Mouse (Mus musculus) forebrain, embryonic 11.5 days (tissue): ENCODE measurements around the gene Cep250. TPM values are rescaled to one million over a fixed set of nuclear protein-coding genes. Genes with fewer than 3 reads are reported as not detected.

Source experiments
- ATAC-seq: fragments of 200-750 bp; cut with Nextera tagmentation; replicated peaks from 2 replicates; pipeline ENCODE4 v1.8.0; 2017; ENCODE audit warnings: moderate TSS enrichment; ENCODE audit not compliant: low FRiP score
- DNase-seq: peaks from one replicate; pipeline ENCODE4 v3.0.0-alpha.2; 2017; ENCODE audit warnings: low spot score
- H3K27ac ChIP-seq: fragments of 300-500 bp; sonication (generic); 2 replicates; pipeline ENCODE4 v1.5.1; 2014; ENCODE audit warnings: low read depth, low read length
- H3K27me3 ChIP-seq: fragments of 300-500 bp; sonication (generic); 2 replicates; pipeline ENCODE4 v1.6.1; 2014; ENCODE audit warnings: mild to moderate bottlenecking, low read length, mixed read lengths; ENCODE audit not compliant: control insufficient read depth, insufficient read depth
- H3K36me3 ChIP-seq: fragments of 300-500 bp; sonication (generic); 2 replicates; pipeline ENCODE4 v1.6.1; 2014; ENCODE audit warnings: mild to moderate bottlenecking, low read length, moderate library complexity, mixed read lengths; ENCODE audit not compliant: control insufficient read depth, insufficient read depth
- H3K4me1 ChIP-seq: fragments of 300-500 bp; sonication (generic); replicated peaks from 2 replicates; pipeline ENCODE4 v1.6.1; 2014; ENCODE audit warnings: low read length, mixed read lengths; ENCODE audit not compliant: control insufficient read depth, insufficient read depth
- H3K4me2 ChIP-seq: fragments of 300-500 bp; sonication (generic); 2 replicates; pipeline ENCODE4 v1.6.1; 2014; ENCODE audit warnings: low read depth, mild to moderate bottlenecking, low read length, moderate library complexity, mixed read lengths; ENCODE audit not compliant: severe bottlenecking
- H3K4me3 ChIP-seq: fragments of 300-500 bp; sonication (generic); 2 replicates; pipeline ENCODE4 v1.5.1; 2014; ENCODE audit warnings: low read depth, low read length
- H3K9ac ChIP-seq: fragments of 300-500 bp; sonication (generic); 2 replicates; pipeline ENCODE4 v1.6.1; 2014; ENCODE audit warnings: low read length
- H3K9me3 ChIP-seq: fragments of 300-500 bp; sonication (generic); 2 replicates; pipeline ENCODE4 v1.6.1; 2016; ENCODE audit warnings: low read length, mixed read lengths; ENCODE audit not compliant: control insufficient read depth
- WGBS: fragments of 180-500 bp; shearing (Covaris S2); extraction: QIAGEN DNeasy Blood & Tissue Kit; methylation state at CpG from one replicate; pipeline ENCODE4 v1.1.7; 2014; 5-methylcytosine and 5-hydroxymethylcytosine counted together
- polyA plus RNA-seq: library from polyadenylated mRNA; unstranded; fragments of >200 nt; fragmentation: Nextera tagmentation; extraction: Ambion mirVana; gene quantifications from 2 replicates; pipeline ENCODE4 v1.2.1, GENCODE M21; 2014

Gene Cep250
- polyA plus RNA-seq, 1 experiment from 2014 or later = 28.8 TPM

DNA sequence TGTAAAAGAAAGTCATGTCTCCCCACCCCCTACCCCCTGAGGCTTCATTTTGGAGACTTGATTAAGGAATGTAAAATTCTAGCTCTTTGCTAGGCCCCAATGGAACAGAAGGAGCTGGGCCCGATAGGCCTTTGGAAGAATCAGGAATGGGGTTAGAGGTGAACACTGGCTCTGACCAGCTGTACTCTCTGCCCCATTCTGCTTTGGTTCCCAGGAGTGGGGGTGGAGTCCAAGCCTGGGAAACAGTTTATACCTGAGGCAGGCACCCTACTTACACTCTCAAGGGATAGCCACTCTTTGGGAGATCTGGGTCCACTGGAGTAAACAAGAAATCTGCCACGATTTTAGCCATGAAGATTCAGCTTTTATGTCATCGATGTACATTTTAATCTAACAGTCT is 15.6 kb upstream of the Cep250 start, which contains the start of gene Gm15557:
Gene Gm15557 (plus strand): TSS at position 48 of the 400 bp plus-strand sequence.
- Histone ChIP-seq H3K36me3 (no peaks in the 10 kb centered on the region), H3K27me3 (no peaks in the 10 kb centered on the region), H3K4me2 (no peak within 1 kb of the TSS), H3K9ac (no peak within 1 kb of the TSS), H3K4me1 (peaks cover 9% of the 10 kb centered on the region), H3K9me3 (no peaks in the 10 kb centered on the region), H3K27ac (no peak within 1 kb of the TSS), H3K4me3 (no peak within 1 kb of the TSS)
- no peak for ATAC-seq
- 90% methylated on average over 3 of the region's 3 CpGs for WGBS
- DNase-seq = no peak

DNA sequence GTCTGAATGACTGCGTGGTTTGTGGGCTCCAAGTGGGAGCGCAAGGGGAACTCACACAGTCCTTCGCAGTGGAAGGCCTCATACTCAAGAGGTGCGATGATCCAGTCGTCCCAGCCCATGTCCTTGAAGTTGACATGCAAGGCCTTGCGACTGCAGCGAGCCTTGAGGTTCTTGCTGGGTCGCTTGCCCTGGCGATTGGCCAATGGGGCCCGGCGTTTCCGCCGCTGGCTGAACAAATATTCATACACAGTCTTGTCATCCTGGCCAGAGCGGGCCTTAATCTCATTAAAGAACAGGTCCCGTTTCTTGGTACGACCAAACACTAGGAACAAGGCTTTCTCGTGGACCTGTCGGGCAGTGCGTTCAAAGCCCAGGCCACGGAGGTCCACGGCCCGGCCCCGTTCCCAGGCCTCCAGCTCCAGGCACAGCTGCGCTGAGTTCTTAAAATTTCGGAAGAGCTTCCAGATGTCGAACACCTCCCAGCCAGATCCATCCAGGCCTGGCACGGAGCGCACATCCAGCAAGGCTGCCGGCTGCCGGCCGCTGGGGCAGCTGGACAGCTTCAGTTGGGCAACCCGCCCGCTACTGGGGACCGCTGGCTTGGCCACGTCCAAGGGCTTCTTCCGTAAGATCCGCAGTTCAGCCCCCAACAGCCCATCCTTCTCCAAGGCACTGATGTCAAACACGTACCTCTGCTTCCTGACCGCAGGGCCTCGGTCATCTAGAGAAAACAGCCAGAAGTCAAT is 14.4 kb upstream of the Cep250 start:
- DNase-seq (no peak), ATAC-seq (no peak)
- Histone ChIP-seq H3K4me1 (peaks cover 9% of the 10 kb centered on the region), H3K4me2 (no peak overlapping the region), H3K36me3 (no peaks in the 10 kb centered on the region), H3K4me3 (no peak overlapping the region), H3K9ac (no peak overlapping the region), H3K9me3 (no peaks in the 10 kb centered on the region), H3K27me3 (no peaks in the 10 kb centered on the region), H3K27ac (no peak overlapping the region)
- 93% methylated on average over 40 of the region's 40 CpGs for WGBS

- Histone ChIP-seq H3K9me3 (no peaks in the 10 kb centered on the region), H3K4me2 (peak overlapping the region; percentile 33), H3K4me3 (0 out of 2 replicates have a peak overlapping the region, but pooled peaks have one; percentile 15), H3K27ac (0 out of 2 replicates have a peak overlapping the region, but pooled peaks have one; percentile 12), H3K27me3 (no peaks in the 10 kb centered on the region), H3K4me1 (peaks cover 9% of the 10 kb centered on the region), H3K36me3 (no peaks in the 10 kb centered on the region), H3K9ac (peak overlapping the region; percentile 39; the same call in 1 of the 2 replicates)
- DNase-seq = peak; percentile 86
- 2% methylated on average over 8 of the region's 8 CpGs for WGBS
- ATAC-seq = peak; percentile 69
These were observed 12.8 kb upstream of the Cep250 start for GRCm38 (mm10) chr2:155943463-155943862.

- Histone ChIP-seq H3K27ac (0 out of 2 replicates have a peak overlapping the region, but pooled peaks have one; percentile 18), H3K9ac (0 out of 2 replicates have a peak overlapping the region, but pooled peaks have one; percentile 16)
These were observed 11.6 kb upstream of the Cep250 start for GRCm38 (mm10) chr2:155944685-155945084.

GRCm38 (mm10) chr2:155945124-155945523 is 11.1 kb upstream of the Cep250 start, which contains the start of gene Gdf5:
Gdf5 (minus strand) TSS chr2:155945367.
- Histone ChIP-seq H3K27me3 (no peaks in the 10 kb centered on the region), H3K27ac (0 out of 2 replicates have a peak within 1 kb of the TSS, but pooled peaks have one; percentile 18), H3K4me2 (no peak within 1 kb of the TSS), H3K9ac (0 out of 2 replicates have a peak within 1 kb of the TSS, but pooled peaks have one; percentile 16), H3K36me3 (no peaks in the 10 kb centered on the region), H3K4me3 (no peak within 1 kb of the TSS), H3K4me1 (peaks cover 11% of the 10 kb centered on the region), H3K9me3 (no peaks in the 10 kb centered on the region)
- no peak for ATAC-seq
- no peak for DNase-seq
- 44% methylated on average over 13 of the region's 13 CpGs for WGBS

More at GRCm38 (mm10) chr2:155944685-155945084, 11.6 kb upstream of the Cep250 start:
- Histone ChIP-seq H3K4me2 (no peak overlapping the region), H3K36me3 (no peaks in the 10 kb centered on the region), H3K27me3 (no peaks in the 10 kb centered on the region), H3K4me1 (peaks cover 11% of the 10 kb centered on the region), H3K4me3 (no peak overlapping the region), H3K9me3 (no peaks in the 10 kb centered on the region)
- ATAC-seq (no peak), DNase-seq (no peak)
- 66% methylated on average over 4 of the region's 4 CpGs for WGBS

DNA sequence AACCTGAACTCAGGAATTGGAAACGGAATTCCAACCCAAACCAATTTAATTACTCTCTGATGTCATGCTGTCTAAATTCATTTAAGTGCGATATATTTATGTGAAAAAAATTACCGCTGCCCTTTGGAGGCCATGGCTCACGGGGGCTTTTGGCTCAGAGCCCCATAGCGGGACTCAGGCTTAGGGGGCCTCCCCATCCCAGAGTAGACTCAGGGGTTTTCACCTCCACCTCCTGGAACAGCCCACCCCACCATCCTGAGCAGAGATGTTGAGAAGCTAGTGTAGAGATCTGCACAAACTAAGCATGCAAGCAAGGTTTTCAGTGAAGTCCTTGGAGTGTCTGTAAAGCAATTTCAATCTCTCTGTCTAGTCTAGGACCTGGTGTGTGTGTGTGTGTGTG is 10.7 kb upstream of the Cep250 start:
- Histone ChIP-seq H3K9me3 (no peaks in the 10 kb centered on the region), H3K9ac (no peak overlapping the region), H3K27ac (no peak overlapping the region), H3K27me3 (no peaks in the 10 kb centered on the region), H3K4me3 (no peak overlapping the region), H3K4me1 (peaks cover 11% of the 10 kb centered on the region), H3K36me3 (no peaks in the 10 kb centered on the region), H3K4me2 (no peak overlapping the region)
- ATAC-seq (peak; percentile 37), DNase-seq (no peak)
- WGBS = 60% methylated on average over 5 of the region's 5 CpGs

DNA sequence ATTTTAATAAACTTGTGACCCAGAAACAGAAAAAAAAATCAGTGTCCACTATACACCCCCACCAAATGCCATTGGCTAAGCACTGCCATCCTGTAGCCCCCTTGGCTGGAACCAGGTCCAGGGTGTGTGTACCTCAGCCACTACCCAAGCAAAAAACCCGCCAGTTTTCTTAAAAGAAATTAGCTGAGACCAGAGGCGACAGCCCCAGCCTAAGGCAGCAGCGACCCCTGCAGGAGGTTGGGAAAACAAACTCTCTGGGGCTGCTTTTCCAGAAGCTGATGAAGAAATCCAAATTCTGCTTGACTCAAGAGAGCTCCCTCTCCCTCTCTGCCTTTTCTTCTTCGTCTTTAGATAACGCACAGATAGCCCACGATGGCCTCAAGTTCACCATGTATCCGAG is 10.2 kb upstream of the Cep250 start:
- no peaks in the 10 kb centered on the region for H3K27me3 ChIP-seq
- no peak overlapping the region for H3K4me2 ChIP-seq
- ATAC-seq = peak; percentile 62; the same call in 1 of the 2 replicates
- peak; percentile 86 for DNase-seq
- no peak overlapping the region for H3K9ac ChIP-seq
- no peaks in the 10 kb centered on the region for H3K36me3 ChIP-seq
- peaks cover 11% of the 10 kb centered on the region for H3K4me1 ChIP-seq
- H3K9me3 ChIP-seq = no peaks in the 10 kb centered on the region
- no peak overlapping the region for H3K4me3 ChIP-seq
- no peak overlapping the region for H3K27ac ChIP-seq
- 1% methylated on average over 7 of the region's 7 CpGs for WGBS

DNA sequence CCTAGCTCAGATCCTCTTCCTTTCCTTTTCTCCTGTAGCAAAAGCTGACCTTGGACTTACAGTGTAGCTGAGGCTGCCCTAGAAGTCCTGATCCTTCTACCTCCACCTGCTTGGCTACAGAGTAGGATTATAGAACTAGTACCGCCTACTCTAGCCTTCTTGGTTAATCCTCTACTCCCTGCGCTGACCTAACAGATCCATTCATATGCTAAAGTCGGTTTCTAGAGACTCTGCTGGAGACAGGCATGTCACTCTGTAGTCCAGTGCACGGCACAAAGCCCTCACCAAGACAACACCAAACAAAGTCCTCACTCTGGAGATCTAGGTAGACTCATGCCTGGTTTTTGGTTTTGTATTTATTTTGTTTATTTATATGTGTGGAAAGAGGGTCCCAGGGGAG is 9.8 kb upstream of the Cep250 start:
- Histone ChIP-seq H3K4me3 (no peak overlapping the region), H3K9me3 (no peaks in the 10 kb centered on the region), H3K27ac (no peak overlapping the region), H3K9ac (no peak overlapping the region), H3K36me3 (no peaks in the 10 kb centered on the region), H3K4me2 (no peak overlapping the region), H3K4me1 (peaks cover 11% of the 10 kb centered on the region), H3K27me3 (no peaks in the 10 kb centered on the region)
- no peak for DNase-seq
- WGBS = 9% methylated on average over 4 of the region's 4 CpGs
- 0 out of 2 replicates have a peak, but pooled peaks have one; percentile 29 for ATAC-seq
